Mouse (Mus musculus) MEL (cell line): ENCODE results near the gene Cops6. TPM values are rescaled to one million over a fixed set of nuclear protein-coding genes. Genes with fewer than 3 reads are reported as not detected.

Source experiments
- DNase-seq: peaks from one replicate; pipeline ENCODE4 v3.0.0; 2011; ENCODE audit warnings: low read depth, low spot score
- H3K27ac ChIP-seq: 2 replicates; pipeline ENCODE4 v1.5.1; 2012; ENCODE audit warnings: low read depth, mild to moderate bottlenecking, control low read depth, low read length, moderate library complexity; ENCODE audit not compliant: control insufficient read depth
- H3K27me3 ChIP-seq, 2 experiments: fragments of 150-350 bp in 1 of 2; sonication (generic) in 1 of 2; 2 replicates each; pipeline ENCODE4 v1.6.1; 2012; ENCODE audit warnings: low read length in 2 of 2, mild to moderate bottlenecking in 2 of 2, improper control_type of control experiment in 1 of 2, moderate library complexity in 1 of 2; ENCODE audit not compliant: insufficient read depth in 2 of 2, control insufficient read depth in 1 of 2
- H3K36me3 ChIP-seq, 2 experiments: 2 replicates each; pipeline ENCODE4 v1.6.1; 2012 to 2014; ENCODE audit warnings: low read length in 2 of 2, improper control_type of control experiment in 1 of 2, inconsistent platforms in 1 of 2, mild to moderate bottlenecking in 1 of 2; ENCODE audit not compliant: insufficient read depth in 2 of 2, control insufficient read depth in 1 of 2
- H3K4me1 ChIP-seq, 2 experiments: fragments of 150-350 bp in 1 of 2; sonication (generic) in 1 of 2; 2 replicates each; pipeline ENCODE4 v1.6.1; 2012; ENCODE audit warnings: low read length in 2 of 2, improper control_type of control experiment in 1 of 2, mild to moderate bottlenecking in 1 of 2; ENCODE audit not compliant: insufficient read depth in 2 of 2, control insufficient read depth in 1 of 2
- H3K4me3 ChIP-seq, 2 experiments: fragments of 150-350 bp in 1 of 2; sonication (generic) in 1 of 2; 2 replicates each; pipeline ENCODE4 v1.5.1; 2012; ENCODE audit warnings: low read depth in 2 of 2, low read length in 2 of 2, mild to moderate bottlenecking in 2 of 2, moderate library complexity in 2 of 2, control low read depth in 1 of 2, improper control_type of control experiment in 1 of 2; ENCODE audit not compliant: control insufficient read depth in 1 of 2, insufficient read depth in 1 of 2
- H3K79me2 ChIP-seq: 2 replicates; pipeline ENCODE4 v1.6.1; 2012; ENCODE audit warnings: mild to moderate bottlenecking, low read length, moderate library complexity; ENCODE audit not compliant: control insufficient read depth, poor library complexity, insufficient read depth
- H3K9ac ChIP-seq: 2 replicates; pipeline ENCODE4 v1.6.1; 2012; ENCODE audit warnings: low read depth, mild to moderate bottlenecking, control low read depth, low read length, moderate library complexity; ENCODE audit not compliant: control insufficient read depth, poor library complexity, severe bottlenecking
- H3K9me3 ChIP-seq: fragments of 150-350 bp; sonication (generic); replicated peaks from 2 replicates; pipeline ENCODE4 v1.6.1; 2012; ENCODE audit warnings: mild to moderate bottlenecking, low read length, improper control_type of control experiment, moderate library complexity; ENCODE audit not compliant: insufficient read depth
- BHLHE40 ChIP-seq: IDR thresholded peaks from 2 replicates; pipeline ENCODE4 v1.6.1; 2012; ENCODE audit warnings: low read depth, mild to moderate bottlenecking, inconsistent platforms, low read length, improper control_type of control experiment, borderline replicate concordance
- CHD1 ChIP-seq: IDR thresholded peaks from 2 replicates; pipeline ENCODE4 v1.6.1; 2012; ENCODE audit warnings: low read depth, mild to moderate bottlenecking, inconsistent platforms, low read length, improper control_type of control experiment
- CHD2 ChIP-seq: IDR thresholded peaks from 2 replicates; pipeline ENCODE4 v1.6.1; 2011; ENCODE audit warnings: low read length, improper control_type of control experiment
- CTCF ChIP-seq, 3 experiments: IDR thresholded peaks in 2 of 3; conservative IDR thresholded peaks in 1 of 3; 2 replicates each; pipeline ENCODE4 v1.5.1; 2011 to 2012; ENCODE audit warnings: low read length in 3 of 3, low read depth in 2 of 3, mild to moderate bottlenecking in 2 of 3, improper control_type of control experiment in 1 of 3, inconsistent platforms in 1 of 3, mixed read lengths in 1 of 3, moderate library complexity in 1 of 3; ENCODE audit not compliant: control insufficient read depth in 1 of 3, insufficient read depth in 1 of 3, poor library complexity in 1 of 3, severe bottlenecking in 1 of 3
- E2F4 ChIP-seq: IDR thresholded peaks from 2 replicates; pipeline ENCODE4 v1.6.1; 2011; ENCODE audit warnings: low read depth, low read length, improper control_type of control experiment, borderline replicate concordance
- ELF1 ChIP-seq: IDR thresholded peaks from 2 replicates; pipeline ENCODE4 v1.6.1; 2014; ENCODE audit warnings: low read depth, mild to moderate bottlenecking, inconsistent platforms, low read length, improper control_type of control experiment, moderate library complexity
- EP300 ChIP-seq, 2 experiments: IDR thresholded peaks; 2 replicates each; pipeline ENCODE4 v1.6.1; 2011; ENCODE audit warnings: improper control_type of control experiment in 2 of 2, low read length in 2 of 2, low read depth in 1 of 2, mild to moderate bottlenecking in 1 of 2
- ETS1 ChIP-seq: IDR thresholded peaks from 2 replicates; pipeline ENCODE4 v1.6.1; 2012; ENCODE audit warnings: low read depth, mild to moderate bottlenecking, inconsistent platforms, low read length, improper control_type of control experiment, moderate library complexity
- GABPA ChIP-seq: IDR thresholded peaks from 2 replicates; pipeline ENCODE4 v1.6.1; 2012; ENCODE audit warnings: low read depth, mild to moderate bottlenecking, inconsistent platforms, low read length, improper control_type of control experiment, moderate library complexity
- GATA1 ChIP-seq: IDR thresholded peaks from 2 replicates; pipeline ENCODE4 v1.6.1; 2011; ENCODE audit warnings: low read depth, low read length, improper control_type of control experiment
- HCFC1 ChIP-seq: IDR thresholded peaks from 2 replicates; pipeline ENCODE4 v1.6.1; 2012; ENCODE audit warnings: low read depth, mild to moderate bottlenecking, inconsistent platforms, low read length, improper control_type of control experiment, moderate library complexity
- JUND ChIP-seq: IDR thresholded peaks from 2 replicates; pipeline ENCODE4 v1.6.1; 2011; ENCODE audit warnings: low read depth, mild to moderate bottlenecking, improper control_type of control experiment, low read length
- KAT2A ChIP-seq: conservative IDR thresholded peaks from 2 replicates; pipeline ENCODE4 v1.6.1; 2012; ENCODE audit warnings: low read depth, low read length, improper control_type of control experiment, inconsistent platforms
- MAFK ChIP-seq: IDR thresholded peaks from 2 replicates; pipeline ENCODE4 v1.6.1; 2011; ENCODE audit warnings: low read depth, mild to moderate bottlenecking, low read length, improper control_type of control experiment, borderline replicate concordance
- MAX ChIP-seq: IDR thresholded peaks from 2 replicates; pipeline ENCODE4 v1.6.1; 2011; ENCODE audit warnings: low read length, improper control_type of control experiment
- MAZ ChIP-seq: IDR thresholded peaks from 2 replicates; pipeline ENCODE4 v1.6.1; 2012; ENCODE audit warnings: low read depth, mild to moderate bottlenecking, inconsistent platforms, low read length, improper control_type of control experiment
- MEF2A ChIP-seq: IDR thresholded peaks from 2 replicates; pipeline ENCODE4 v1.6.1; 2014; ENCODE audit warnings: low read depth, mild to moderate bottlenecking, inconsistent platforms, low read length, improper control_type of control experiment; ENCODE audit not compliant: poor library complexity, insufficient replicate concordance, severe bottlenecking; ENCODE audit errors: extremely low read depth
- MXI1 ChIP-seq: IDR thresholded peaks from 2 replicates; pipeline ENCODE4 v1.6.1; 2011; ENCODE audit warnings: mild to moderate bottlenecking, low read depth, low read length, improper control_type of control experiment
- MYB ChIP-seq: IDR thresholded peaks from 2 replicates; pipeline ENCODE4 v1.6.1; 2011; ENCODE audit warnings: mild to moderate bottlenecking, low read depth, low read length, improper control_type of control experiment
- NELFE ChIP-seq: IDR thresholded peaks from 2 replicates; pipeline ENCODE4 v1.6.1; 2011; ENCODE audit warnings: low read depth, low read length, improper control_type of control experiment
- NRF1 ChIP-seq: IDR thresholded peaks from 2 replicates; pipeline ENCODE4 v1.6.1; 2014; ENCODE audit warnings: low read depth, mild to moderate bottlenecking, inconsistent platforms, low read length, improper control_type of control experiment, moderate library complexity; ENCODE audit not compliant: poor library complexity, insufficient read depth, severe bottlenecking
- POLR2A ChIP-seq, 2 experiments: IDR thresholded peaks; 2 replicates each; pipeline ENCODE4 v1.6.1; 2011 to 2012; ENCODE audit warnings: low read length in 2 of 2, mild to moderate bottlenecking in 2 of 2, control low read depth in 1 of 2, improper control_type of control experiment in 1 of 2, low read depth in 1 of 2, moderate library complexity in 1 of 2; ENCODE audit not compliant: control insufficient read depth in 1 of 2, insufficient read depth in 1 of 2, poor library complexity in 1 of 2
- POLR2AphosphoS2 ChIP-seq: IDR thresholded peaks from 2 replicates; pipeline ENCODE4 v1.6.1; 2011; ENCODE audit warnings: low read length, improper control_type of control experiment
- POLR2AphosphoS5 ChIP-seq: IDR thresholded peaks from 2 replicates; pipeline ENCODE4 v1.6.1; 2012; ENCODE audit warnings: low read depth, borderline replicate concordance, mild to moderate bottlenecking, inconsistent platforms, low read length, moderate library complexity, mixed read lengths
- RAD21 ChIP-seq: IDR thresholded peaks from 2 replicates; pipeline ENCODE4 v1.6.1; 2011; ENCODE audit warnings: mild to moderate bottlenecking, low read depth, low read length, improper control_type of control experiment
- RCOR1 ChIP-seq: IDR thresholded peaks from 2 replicates; pipeline ENCODE4 v1.6.1; 2012; ENCODE audit warnings: low read depth, mild to moderate bottlenecking, inconsistent platforms, low read length, improper control_type of control experiment
- SIN3A ChIP-seq: IDR thresholded peaks from 2 replicates; pipeline ENCODE4 v1.6.1; 2012; ENCODE audit warnings: low read length, improper control_type of control experiment, inconsistent platforms
- SMC3 ChIP-seq: IDR thresholded peaks from 2 replicates; pipeline ENCODE4 v1.6.1; 2011; ENCODE audit warnings: low read depth, low read length, improper control_type of control experiment
- TBP ChIP-seq: IDR thresholded peaks from 2 replicates; pipeline ENCODE4 v1.8.0; 2011; ENCODE audit warnings: low read depth, low read length, improper control_type of control experiment
- TCF12 ChIP-seq: IDR thresholded peaks from 2 replicates; pipeline ENCODE4 v1.6.1; 2014; ENCODE audit warnings: low read depth, mild to moderate bottlenecking, inconsistent platforms, low read length, improper control_type of control experiment, moderate library complexity
- UBTF ChIP-seq: IDR thresholded peaks from 2 replicates; pipeline ENCODE4 v1.6.1; 2012; ENCODE audit warnings: low read depth, mild to moderate bottlenecking, inconsistent platforms, low read length, improper control_type of control experiment, moderate library complexity, borderline replicate concordance; ENCODE audit not compliant: insufficient read depth
- USF1 ChIP-seq: IDR thresholded peaks from 2 replicates; pipeline ENCODE4 v1.6.1; 2014; ENCODE audit warnings: low read depth, mild to moderate bottlenecking, inconsistent platforms, low read length, improper control_type of control experiment, moderate library complexity
- USF2 ChIP-seq, 2 experiments: IDR thresholded peaks; 2 replicates each; pipeline ENCODE4 v1.6.1; 2011 to 2012; ENCODE audit warnings: improper control_type of control experiment in 2 of 2, low read length in 2 of 2, borderline replicate concordance in 1 of 2, inconsistent platforms in 1 of 2, low read depth in 1 of 2, mild to moderate bottlenecking in 1 of 2; ENCODE audit not compliant: insufficient read depth in 1 of 2
- ZKSCAN1 ChIP-seq: IDR thresholded peaks from 2 replicates; pipeline ENCODE4 v1.6.1; 2012; ENCODE audit warnings: low read depth, mild to moderate bottlenecking, inconsistent platforms, low read length, improper control_type of control experiment, moderate library complexity
- ZMIZ1 ChIP-seq: IDR thresholded peaks from 2 replicates; pipeline ENCODE4 v1.6.1; 2012; ENCODE audit warnings: low read depth, mild to moderate bottlenecking, inconsistent platforms, low read length, improper control_type of control experiment, moderate library complexity
- ZNF384 ChIP-seq: IDR thresholded peaks from 2 replicates; pipeline ENCODE4 v1.6.1; 2012; ENCODE audit warnings: low read depth, mild to moderate bottlenecking, inconsistent platforms, low read length, improper control_type of control experiment
- polyA plus RNA-seq, 2 experiments: library from polyadenylated mRNA; stranded (reverse) in 1 of 2; unstranded in 1 of 2; fragments of >175 nt in 1 of 2; fragments of >200 nt in 1 of 2; gene quantifications; 2 replicates each; pipeline versions ENCODE4 v1.2.1 to v1.2.4; 2012; ENCODE audit warnings: low replicate concordance in 2 of 2, low read depth in 1 of 2; ENCODE audit not compliant: insufficient read length in 2 of 2, insufficient read depth in 1 of 2, missing spikeins in 1 of 2
- total RNA-seq: library from RNA; depleted of rRNA; stranded (reverse); fragments of 300-350 nt; gene quantifications from 2 replicates; pipeline ENCODE4 v1.2.3, GENCODE M21; 2012

Cops6 gene
- total and polyA plus RNA-seq, 3 experiments: 52.6 to 152 TPM; not detected in 1

GRCm38 (mm10) chr5:138186950-138187638, 26.2 kb downstream of the Cops6 start, which contains the start of the genes Taf6 and Cnpy4:
Gene Taf6 (minus strand): TSS chr5:138187451.
Gene Cnpy4 (plus strand): TSS chr5:138187485.
- H3K27ac ChIP-seq: peak within 1 kb of the TSS; percentile 84
- H3K36me3 ChIP-seq: peaks cover 0 to 5% of the 10 kb centered on the region in 2 experiments; a peak in 2 of 4 replicates
- H3K27me3 ChIP-seq: no peaks in the 10 kb centered on the region
- TF ChIP-seq MAX (no peak), HCFC1 (peak; percentile 84), ETS1 (no peak), POLR2A (IDR thresholded peaks at IDR 0.05; ENCODE audit: control insufficient read depth in 1 of 2, insufficient read depth in 1 of 2, low read depth in 1 of 2, low read length in 2 of 2, poor library complexity in 1 of 2) (peak; percentile 98 to 100), CTCF (IDR thresholded peaks at IDR 0.05 in 2 of 3, conservative IDR thresholded peaks at IDR 0.05 in 1 of 3; ENCODE audit: control insufficient read depth in 1 of 3, insufficient read depth in 1 of 3, low read depth in 2 of 3, low read length in 3 of 3, poor library complexity in 1 of 3, severe bottlenecking in 1 of 3) (no peak), JUND (no peak), RAD21 (no peak), EP300 (IDR thresholded peaks at IDR 0.05; ENCODE audit: low read depth in 1 of 2, low read length in 2 of 2) (no peak), GATA1 (0 out of 2 replicates have a peak, but pooled peaks have one; percentile 24), NELFE (peak; percentile 93), MEF2A (no peak), ZNF384 (peak; percentile 99), MAFK (no peak), CHD2 (no peak), ZMIZ1 (no peak), POLR2AphosphoS2 (no peak), TCF12 (peak; percentile 75), TBP (peak; percentile 95), MXI1 (peak; percentile 62), SIN3A (peak; percentile 83), UBTF (no peak), NRF1 (peak; percentile 86), ELF1 (no peak), RCOR1 (no peak), USF2 (IDR thresholded peaks at IDR 0.05; ENCODE audit: borderline replicate concordance in 1 of 2, insufficient read depth in 1 of 2, low read depth in 1 of 2, low read length in 2 of 2) (no peak), SMC3 (no peak), CHD1 (no peak), MAZ (no peak; the same call in 1 of the 2 replicates), MYB (no peak), KAT2A (no peak), GABPA (no peak), POLR2AphosphoS5 (no peak), USF1 (no peak), E2F4 (peak; percentile 84; the same call in 1 of the 2 replicates), BHLHE40 (no peak), ZKSCAN1 (no peak; the same call in 1 of the 2 replicates)

More at GRCm38 (mm10) chr5:138186950-138187638, 26.2 kb downstream of the Cops6 start, which contains the start of the genes Taf6 and Cnpy4:
- peaks cover 0 to 5% of the 10 kb centered on the region in 2 experiments; a peak in 1 of 4 replicates for H3K4me1 ChIP-seq
- no peaks in the 10 kb centered on the region for H3K9me3 ChIP-seq
- H3K9ac ChIP-seq: peak within 1 kb of the TSS; percentile 96
- DNase-seq: peak; percentile 93
- peak within 1 kb of the TSS; percentile 51 to 99 for H3K4me3 ChIP-seq
- H3K79me2 ChIP-seq: peaks cover 6% of the 10 kb centered on the region; the same call in 1 of the 2 replicates
